Mouse (Mus musculus): ENCODE measurements around the gene Dcxr. TPM values are rescaled to one million over a fixed set of nuclear protein-coding genes. Genes with fewer than 3 reads are reported as not detected.
A peak's percentile ranks its signal among the peaks of the same experiment; 100 is the strongest.

Gene Dcxr
- polyA plus RNA-seq, 1 experiment from 2014 or later: 56.0 TPM

GRCm38 (mm10) chr11:120713580-120714518, 13.2 kb downstream of the Dcxr start, which contains the start of the genes Cenpx and Lrrc45:
Cenpx (minus strand) TSS chr11:120713738.
Lrrc45 (plus strand) TSS chr11:120713925.
- peak; percentile 94 for ATAC-seq
- Histone ChIP-seq H3K4me2 (ENCODE audit: low read depth, low read length) (peak within 1 kb of the TSS; percentile 99), H3K4me3 (ENCODE audit: low read length) (peak within 1 kb of the TSS; percentile 73), H3K9ac (ENCODE audit: low read depth, low read length) (peak within 1 kb of the TSS; percentile 81), H3K9me3 (ENCODE audit: control insufficient read depth, low read length) (no peaks in the 10 kb centered on the region), H3K36me3 (ENCODE audit: control insufficient read depth, insufficient read depth, low read length) (no peaks in the 10 kb centered on the region), H3K27ac (ENCODE audit: low read length) (peak within 1 kb of the TSS; percentile 73), H3K27me3 (replicated peaks; ENCODE audit: control insufficient read depth, insufficient read depth, low read length) (no peaks in the 10 kb centered on the region), H3K4me1 (ENCODE audit: control insufficient read depth, insufficient read depth, low read length) (peaks cover 31% of the 10 kb centered on the region)
- 1% methylated on average over 53 of the region's 53 CpGs for WGBS

- H3K27ac ChIP-seq (ENCODE audit: low read length): peak overlapping the region; percentile 73
- no peaks in the 10 kb centered on the region for H3K27me3 ChIP-seq (replicated peaks; ENCODE audit: control insufficient read depth, insufficient read depth, low read length)
- H3K9ac ChIP-seq (ENCODE audit: low read depth, low read length): peak overlapping the region; percentile 81
- peaks cover 37% of the 10 kb centered on the region for H3K4me1 ChIP-seq (ENCODE audit: control insufficient read depth, insufficient read depth, low read length)
- no peaks in the 10 kb centered on the region for H3K9me3 ChIP-seq (ENCODE audit: control insufficient read depth, low read length)
- H3K36me3 ChIP-seq (ENCODE audit: control insufficient read depth, insufficient read depth, low read length): no peaks in the 10 kb centered on the region
- peak overlapping the region; percentile 99 for H3K4me2 ChIP-seq (ENCODE audit: low read depth, low read length)
- ATAC-seq: peak; percentile 31
- H3K4me3 ChIP-seq (ENCODE audit: low read length): peak overlapping the region; percentile 73
- WGBS: under 1% methylated on average over 38 of the region's 38 CpGs
Observed at GRCm38 (mm10) chr11:120712771-120713568, 14.1 kb downstream of the Dcxr start.

- Histone ChIP-seq H3K36me3 (ENCODE audit: control insufficient read depth, insufficient read depth, low read length) (no peaks in the 10 kb centered on the region), H3K4me2 (ENCODE audit: low read depth, low read length) (no peak overlapping the region), H3K27me3 (replicated peaks; ENCODE audit: control insufficient read depth, insufficient read depth, low read length) (no peaks in the 10 kb centered on the region), H3K9me3 (ENCODE audit: control insufficient read depth, low read length) (no peaks in the 10 kb centered on the region), H3K4me3 (ENCODE audit: low read length) (no peak overlapping the region), H3K27ac (ENCODE audit: low read length) (no peak overlapping the region), H3K4me1 (ENCODE audit: control insufficient read depth, insufficient read depth, low read length) (peaks cover 41% of the 10 kb centered on the region), H3K9ac (ENCODE audit: low read depth, low read length) (peak overlapping the region; percentile 13; the same call in 1 of the 2 replicates)
- ATAC-seq: no peak
- 63% methylated on average over 8 of the region's 8 CpGs for WGBS
Observed at GRCm38 (mm10) chr11:120711980-120712604, 15.0 kb downstream of the Dcxr start.

GRCm38 (mm10) chr11:120710672-120711071, 16.4 kb downstream of the Dcxr start:
- WGBS: 56% methylated on average over 5 of the region's 5 CpGs
- no peak for ATAC-seq
- Histone ChIP-seq H3K9me3 (ENCODE audit: control insufficient read depth, low read length) (no peaks in the 10 kb centered on the region), H3K27ac (ENCODE audit: low read length) (no peak overlapping the region), H3K4me1 (ENCODE audit: control insufficient read depth, insufficient read depth, low read length) (peaks cover 48% of the 10 kb centered on the region), H3K4me3 (ENCODE audit: low read length) (no peak overlapping the region), H3K27me3 (replicated peaks; ENCODE audit: control insufficient read depth, insufficient read depth, low read length) (no peaks in the 10 kb centered on the region), H3K4me2 (ENCODE audit: low read depth, low read length) (no peak overlapping the region), H3K9ac (ENCODE audit: low read depth, low read length) (no peak overlapping the region), H3K36me3 (ENCODE audit: control insufficient read depth, insufficient read depth, low read length) (no peaks in the 10 kb centered on the region)

GRCm38 (mm10) chr11:120709551-120709950, 17.5 kb downstream of the Dcxr start:
- ATAC-seq: peak; percentile 17; the same call in 1 of the 2 replicates
- Histone ChIP-seq H3K4me1 (ENCODE audit: control insufficient read depth, insufficient read depth, low read length) (peaks cover 49% of the 10 kb centered on the region), H3K36me3 (ENCODE audit: control insufficient read depth, insufficient read depth, low read length) (no peaks in the 10 kb centered on the region), H3K4me2 (ENCODE audit: low read depth, low read length) (no peak overlapping the region), H3K27ac (ENCODE audit: low read length) (peak overlapping the region; percentile 85), H3K27me3 (replicated peaks; ENCODE audit: control insufficient read depth, insufficient read depth, low read length) (no peaks in the 10 kb centered on the region), H3K4me3 (ENCODE audit: low read length) (no peak overlapping the region), H3K9ac (ENCODE audit: low read depth, low read length) (peak overlapping the region; percentile 49), H3K9me3 (ENCODE audit: control insufficient read depth, low read length) (no peaks in the 10 kb centered on the region)
- 50% methylated on average over 2 of the region's 2 CpGs for WGBS

GRCm38 (mm10) chr11:120707969-120708368, 19.1 kb downstream of the Dcxr start:
- H3K4me3 ChIP-seq (ENCODE audit: low read length): no peak overlapping the region
- H3K27ac ChIP-seq (ENCODE audit: low read length): no peak overlapping the region
- H3K4me2 ChIP-seq (ENCODE audit: low read depth, low read length): no peak overlapping the region
- no peaks in the 10 kb centered on the region for H3K9me3 ChIP-seq (ENCODE audit: control insufficient read depth, low read length)
- no peaks in the 10 kb centered on the region for H3K27me3 ChIP-seq (replicated peaks; ENCODE audit: control insufficient read depth, insufficient read depth, low read length)
- no peaks in the 10 kb centered on the region for H3K36me3 ChIP-seq (ENCODE audit: control insufficient read depth, insufficient read depth, low read length)
- WGBS: 33% methylated on average over 5 of the region's 5 CpGs
- H3K9ac ChIP-seq (ENCODE audit: low read depth, low read length): no peak overlapping the region
- ATAC-seq: no peak
- peaks cover 52% of the 10 kb centered on the region for H3K4me1 ChIP-seq (ENCODE audit: control insufficient read depth, insufficient read depth, low read length)

GRCm38 (mm10) chr11:120707225-120707624, 19.9 kb downstream of the Dcxr start:
- 21% methylated on average over 11 of the region's 12 CpGs for WGBS
- ATAC-seq: no peak
- no peak overlapping the region for H3K4me2 ChIP-seq (ENCODE audit: low read depth, low read length)
- no peak overlapping the region for H3K4me3 ChIP-seq (ENCODE audit: low read length)
- no peaks in the 10 kb centered on the region for H3K9me3 ChIP-seq (ENCODE audit: control insufficient read depth, low read length)
- no peak overlapping the region for H3K27ac ChIP-seq (ENCODE audit: low read length)
- no peaks in the 10 kb centered on the region; the same call in 1 of the 2 replicates for H3K36me3 ChIP-seq (ENCODE audit: control insufficient read depth, insufficient read depth, low read length)
- peaks cover 45% of the 10 kb centered on the region for H3K4me1 ChIP-seq (ENCODE audit: control insufficient read depth, insufficient read depth, low read length)
- H3K9ac ChIP-seq (ENCODE audit: low read depth, low read length): 0 out of 2 replicates have a peak overlapping the region, but pooled peaks have one; percentile 14
- no peaks in the 10 kb centered on the region for H3K27me3 ChIP-seq (replicated peaks; ENCODE audit: control insufficient read depth, insufficient read depth, low read length)

GRCm38 (mm10) chr11:120706120-120706519, 21.0 kb downstream of the Dcxr start:
- 58% methylated on average over 5 of the region's 5 CpGs for WGBS
- Histone ChIP-seq H3K4me3 (ENCODE audit: low read length) (no peak overlapping the region), H3K36me3 (ENCODE audit: control insufficient read depth, insufficient read depth, low read length) (peaks cover 4% of the 10 kb centered on the region; the same call in 1 of the 2 replicates), H3K9ac (ENCODE audit: low read depth, low read length) (no peak overlapping the region), H3K4me2 (ENCODE audit: low read depth, low read length) (no peak overlapping the region), H3K9me3 (ENCODE audit: control insufficient read depth, low read length) (no peaks in the 10 kb centered on the region), H3K27ac (ENCODE audit: low read length) (no peak overlapping the region), H3K4me1 (ENCODE audit: control insufficient read depth, insufficient read depth, low read length) (peaks cover 42% of the 10 kb centered on the region), H3K27me3 (replicated peaks; ENCODE audit: control insufficient read depth, insufficient read depth, low read length) (no peaks in the 10 kb centered on the region)
- ATAC-seq: no peak
